Mouse (Mus musculus) layer of hippocampus, adult 8-10 months (tissue): ENCODE data around the gene Gm20865. TPM values are rescaled to one million over a fixed set of nuclear protein-coding genes. Genes with fewer than 3 reads are reported as not detected.
"Not testable (repeated sequence)": the region's sequence is repeated elsewhere in the genome, so short reads cannot be mapped to it uniquely, and the experiment has no call there.

Source experiments
- DNase-seq, 2 experiments: peaks; one replicate each; pipeline ENCODE4 v3.0.0; 2022; ENCODE audit warnings: low spot score in 2 of 2
- total RNA-seq, 4 experiments: library from RNA; stranded (reverse); gene quantifications; 2 replicates each; pipeline ENCODE4 v1.2.4; 2022

Gm20865 gene
- total RNA-seq, result not detected

- not testable (repeated sequence) for DNase-seq
Measured at GRCm38 (mm10) chrY:21241275-21241674, at the start of gene Gm20865. Gm20865 (plus strand) TSS chrY:21241575.

Other genes with a start within 250 kb of the Gm20865 start
- not detected for gene Gm29866, start 247.9 kb upstream of the Gm20865 start, total RNA-seq
- gene Gm20909, start 77.0 kb upstream of the Gm20865 start, total RNA-seq, result not detected